Mouse (Mus musculus) kidney, embryonic 15.5 days (tissue): ENCODE data around the gene Olfr1100. TPM values are rescaled to one million over a fixed set of nuclear protein-coding genes. Genes with fewer than 3 reads are reported as not detected.

Experiments
- ATAC-seq: fragments of 200-750 bp; cut with Nextera tagmentation; replicated peaks from 2 replicates; pipeline ENCODE4 v1.8.0; 2017; ENCODE audit warnings: moderate TSS enrichment; ENCODE audit not compliant: low FRiP score
- H3K27ac ChIP-seq: fragments of 300-500 bp; sonication (generic); 2 replicates; pipeline ENCODE4 v1.5.1; 2015; ENCODE audit warnings: mild to moderate bottlenecking, inconsistent platforms
- H3K27me3 ChIP-seq: fragments of 300-500 bp; sonication (generic); 2 replicates; pipeline ENCODE4 v1.6.1; 2015; ENCODE audit warnings: inconsistent platforms
- H3K36me3 ChIP-seq: fragments of 300-500 bp; sonication (generic); 2 replicates; pipeline ENCODE4 v1.6.1; 2015; ENCODE audit warnings: inconsistent platforms
- H3K4me1 ChIP-seq: fragments of 300-500 bp; sonication (generic); 2 replicates; pipeline ENCODE4 v1.6.1; 2015; ENCODE audit warnings: inconsistent platforms
- H3K4me2 ChIP-seq: fragments of 300-500 bp; sonication (generic); 2 replicates; pipeline ENCODE4 v1.6.1; 2015; ENCODE audit warnings: moderate library complexity, mild to moderate bottlenecking, inconsistent platforms
- H3K4me3 ChIP-seq: fragments of 300-500 bp; sonication (generic); replicated peaks from 2 replicates; pipeline ENCODE4 v1.5.1; 2015; ENCODE audit warnings: mild to moderate bottlenecking, inconsistent platforms
- H3K9ac ChIP-seq: fragments of 300-500 bp; sonication (generic); 2 replicates; pipeline ENCODE4 v1.6.1; 2015; ENCODE audit warnings: mild to moderate bottlenecking, inconsistent platforms
- H3K9me3 ChIP-seq: fragments of 300-500 bp; sonication (generic); replicated peaks from 2 replicates; pipeline ENCODE4 v1.6.1; 2016; ENCODE audit warnings: inconsistent platforms
- WGBS: fragments of 180-500 bp; shearing (Covaris S2); methylation state at CpG from one replicate; pipeline ENCODE4 v1.1.7; 2015; ENCODE audit warnings: mixed read lengths; 5-methylcytosine and 5-hydroxymethylcytosine counted together
- polyA plus RNA-seq: library from polyadenylated mRNA; unstranded; fragments of >200 nt; fragmentation: Nextera tagmentation; extraction: Ambion mirVana; gene quantifications from 2 replicates; pipeline ENCODE4 v1.2.1, GENCODE M21; 2015

The Olfr1100 gene
- polyA plus RNA-seq: not detected in 2 replicates

DNA sequence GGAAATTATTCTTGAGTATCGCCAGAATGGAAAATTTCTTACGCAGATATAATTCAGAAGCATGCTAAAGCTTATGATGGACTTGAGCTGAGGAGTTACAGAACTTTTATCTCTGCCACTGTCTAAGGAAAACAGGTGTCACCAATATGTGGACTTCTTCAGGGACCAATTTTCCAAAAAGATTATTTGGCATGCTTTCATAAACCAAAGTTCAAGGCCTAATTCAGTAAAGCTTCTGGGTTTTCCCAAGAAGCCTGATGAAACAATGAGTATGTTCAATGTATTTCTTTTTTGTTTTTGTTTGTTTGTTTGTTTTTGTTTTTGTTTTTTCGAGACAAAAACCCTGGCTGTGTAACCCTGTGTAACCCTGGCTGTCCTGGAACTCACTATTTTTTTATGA, at the start of gene Olfr1100:
TSS of gene Olfr1100 (minus strand) at position 101 of the 400 bp plus-strand sequence.
- Histone ChIP-seq H3K27me3 (no peaks in the 10 kb centered on the region), H3K9ac (no peak within 1 kb of the TSS), H3K4me2 (no peak within 1 kb of the TSS), H3K36me3 (no peaks in the 10 kb centered on the region), H3K9me3 (no peaks in the 10 kb centered on the region), H3K4me3 (no peak within 1 kb of the TSS), H3K4me1 (no peaks in the 10 kb centered on the region), H3K27ac (no peak within 1 kb of the TSS)
- 79% methylated on average over 3 of the region's 3 CpGs for WGBS
- ATAC-seq: no peak

DNA sequence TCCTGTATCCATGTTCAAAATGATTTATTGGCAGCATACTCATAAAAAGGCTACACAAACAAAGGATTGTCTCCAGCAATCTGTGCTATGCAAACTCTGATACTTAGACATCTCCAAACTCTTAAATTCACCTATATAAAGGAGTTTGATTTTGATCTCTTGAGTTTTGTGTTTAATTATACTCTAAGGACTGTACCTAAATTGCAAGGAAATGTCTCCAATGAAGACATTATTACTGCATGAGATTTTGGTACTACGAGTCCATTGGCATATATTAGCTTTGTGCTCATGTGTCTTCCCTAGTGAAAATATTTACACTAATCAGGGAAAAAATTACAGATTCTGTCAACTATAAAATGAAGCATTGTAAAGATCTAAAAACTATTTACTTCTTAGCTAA, 47.2 kb upstream of the Olfr1100 start, which contains the start of gene Olfr1104:
TSS of gene Olfr1104 (minus strand) at position 101 of the 400 bp plus-strand sequence.
- no peaks in the 10 kb centered on the region for H3K4me1 ChIP-seq
- ATAC-seq: no peak
- H3K27me3 ChIP-seq: no peaks in the 10 kb centered on the region
- H3K4me3 ChIP-seq: no peak within 1 kb of the TSS
- H3K9me3 ChIP-seq: no peaks in the 10 kb centered on the region
- no peak within 1 kb of the TSS for H3K27ac ChIP-seq
- no peaks in the 10 kb centered on the region for H3K36me3 ChIP-seq
- no peak within 1 kb of the TSS for H3K4me2 ChIP-seq
- H3K9ac ChIP-seq: no peak within 1 kb of the TSS
- 74% methylated on average over 1 of the region's 1 CpGs for WGBS

DNA sequence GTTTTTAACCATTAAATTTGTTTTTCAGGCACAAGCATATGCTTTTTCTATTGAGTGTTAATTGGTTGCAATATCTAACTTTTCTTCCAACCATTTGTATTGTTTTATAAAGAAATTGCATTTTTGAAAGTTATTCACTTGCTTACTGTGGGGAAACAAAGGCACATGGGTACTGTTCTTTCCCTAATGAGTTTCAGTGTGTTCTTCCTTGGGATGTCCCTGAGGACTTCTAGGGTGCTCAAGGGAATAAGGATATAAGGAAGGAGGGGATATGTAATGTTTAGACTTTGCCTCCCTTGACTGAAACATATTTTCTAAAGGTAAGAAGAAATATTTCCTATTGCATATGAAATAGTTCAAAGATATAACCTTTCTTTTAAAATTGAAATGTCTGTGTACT, 18.3 kb upstream of the Olfr1100 start, which contains the start of gene Olfr1102:
TSS of gene Olfr1102 (plus strand) at position 301 of the 400 bp plus-strand sequence.
- H3K9me3 ChIP-seq: no peaks in the 10 kb centered on the region
- no peak within 1 kb of the TSS for H3K4me2 ChIP-seq
- H3K27ac ChIP-seq: no peak within 1 kb of the TSS
- H3K4me3 ChIP-seq: no peak within 1 kb of the TSS
- H3K36me3 ChIP-seq: no peaks in the 10 kb centered on the region
- H3K9ac ChIP-seq: no peak within 1 kb of the TSS
- no peaks in the 10 kb centered on the region for H3K4me1 ChIP-seq
- H3K27me3 ChIP-seq: no peaks in the 10 kb centered on the region
- no peak for ATAC-seq

DNA sequence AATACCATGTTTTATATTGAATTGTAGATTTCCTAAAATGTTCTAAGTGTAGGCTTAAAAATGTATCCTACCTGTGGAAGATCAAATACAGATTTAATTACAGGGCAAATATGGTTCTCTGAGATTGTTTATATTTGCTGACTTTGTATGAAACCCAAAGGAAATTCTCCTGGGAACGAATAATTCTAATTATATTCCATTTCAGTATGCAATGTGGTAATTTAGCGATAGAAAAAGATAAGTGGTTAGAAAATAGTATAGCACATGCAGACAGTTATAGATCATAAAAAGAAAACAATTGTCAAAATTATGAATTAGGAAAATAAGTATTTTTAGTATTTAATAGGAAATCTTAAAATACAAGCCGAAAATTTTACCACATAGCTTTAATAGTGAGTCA, 11.4 kb upstream of the Olfr1100 start, which contains the start of gene Olfr1101:
TSS of gene Olfr1101 (minus strand) at position 101 of the 400 bp plus-strand sequence.
- no peak within 1 kb of the TSS for H3K9ac ChIP-seq
- H3K9me3 ChIP-seq: no peaks in the 10 kb centered on the region
- no peaks in the 10 kb centered on the region for H3K36me3 ChIP-seq
- H3K4me2 ChIP-seq: no peak within 1 kb of the TSS
- 81% methylated on average over 3 of the region's 3 CpGs for WGBS
- no peak for ATAC-seq
- H3K27ac ChIP-seq: no peak within 1 kb of the TSS
- H3K27me3 ChIP-seq: no peaks in the 10 kb centered on the region
- H3K4me1 ChIP-seq: no peaks in the 10 kb centered on the region
- H3K4me3 ChIP-seq: no peak within 1 kb of the TSS

DNA sequence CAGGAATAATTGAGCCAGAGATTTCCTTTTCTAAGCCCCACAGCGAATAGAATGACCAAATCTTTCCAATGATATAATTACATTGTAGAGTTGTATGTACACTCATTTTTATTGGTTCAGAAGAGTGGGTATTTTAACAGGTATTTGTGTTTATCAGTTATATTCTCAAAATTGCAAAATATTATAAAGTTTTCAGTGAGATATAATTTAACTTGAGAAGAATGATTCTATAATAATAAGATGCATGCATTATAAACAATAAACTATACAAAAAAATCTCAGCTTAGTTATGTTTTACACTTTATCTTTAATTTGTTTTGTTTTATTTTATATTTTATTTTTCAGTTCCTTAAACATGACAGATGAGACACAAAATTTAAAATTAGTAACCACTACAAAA, 19.2 kb downstream of the Olfr1100 start, which contains the start of gene Olfr1099:
TSS of gene Olfr1099 (minus strand) at position 101 of the 400 bp plus-strand sequence.
- Histone ChIP-seq H3K36me3 (no peaks in the 10 kb centered on the region), H3K4me2 (no peak within 1 kb of the TSS), H3K27ac (no peak within 1 kb of the TSS), H3K9me3 (no peaks in the 10 kb centered on the region), H3K27me3 (no peaks in the 10 kb centered on the region), H3K9ac (no peak within 1 kb of the TSS), H3K4me1 (no peaks in the 10 kb centered on the region), H3K4me3 (no peak within 1 kb of the TSS)
- WGBS: 85% methylated on average over 1 of the region's 1 CpGs
- ATAC-seq: no peak

DNA sequence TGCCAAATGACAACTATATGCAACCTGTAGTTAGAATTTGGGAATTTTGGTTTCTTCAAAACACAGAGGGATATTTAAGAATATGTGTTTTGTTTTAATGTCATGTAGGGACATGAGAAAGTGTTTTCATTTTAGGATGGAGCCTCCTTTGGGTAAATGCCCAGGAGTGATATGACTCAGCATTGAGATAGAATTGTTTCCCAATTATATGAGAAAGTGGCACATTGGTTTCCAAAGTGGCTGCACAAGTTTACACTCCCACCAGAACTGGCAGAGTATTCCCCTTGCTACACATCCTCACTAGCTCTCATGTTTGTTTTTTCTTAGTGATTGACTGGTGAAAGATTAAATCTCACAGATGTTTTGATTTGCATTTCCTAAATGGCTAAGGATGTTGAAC, 53.2 kb downstream of the Olfr1100 start:
- Histone ChIP-seq H3K27me3 (no peaks in the 10 kb centered on the region), H3K9me3 (no peaks in the 10 kb centered on the region), H3K4me1 (no peaks in the 10 kb centered on the region), H3K4me3 (no peak overlapping the region), H3K9ac (no peak overlapping the region), H3K27ac (no peak overlapping the region), H3K36me3 (no peaks in the 10 kb centered on the region), H3K4me2 (no peak overlapping the region)
- ATAC-seq: no peak

Other genes with a start within 250 kb of the Olfr1100 start
- gene Olfr1089, start 246.3 kb downstream of the Olfr1100 start, polyA plus RNA-seq: not detected in 2 replicates
- not detected in 2 replicates for gene Olfr1090, start 221.0 kb downstream of the Olfr1100 start, polyA plus RNA-seq
- not detected in 2 replicates for gene Olfr1093, start 197.5 kb downstream of the Olfr1100 start, polyA plus RNA-seq
- not detected in 2 replicates for gene Olfr141, start 169.9 kb downstream of the Olfr1100 start, polyA plus RNA-seq
- gene Olfr1094, start 155.3 kb downstream of the Olfr1100 start, polyA plus RNA-seq: not detected in 2 replicates
- gene Olfr1095, start 128.3 kb downstream of the Olfr1100 start, polyA plus RNA-seq: not detected in 2 replicates
- gene Gm13723, start 105.2 kb downstream of the Olfr1100 start, polyA plus RNA-seq: not detected in 2 replicates
- gene Olfr1097, start 87.7 kb downstream of the Olfr1100 start, polyA plus RNA-seq: not detected in 2 replicates
- gene Olfr1098, start 55.4 kb downstream of the Olfr1100 start, polyA plus RNA-seq: not detected in 2 replicates
- not detected in 2 replicates for gene Olfr1099, start 19.3 kb downstream of the Olfr1100 start, polyA plus RNA-seq
- gene Olfr1101, start 11.3 kb upstream of the Olfr1100 start, polyA plus RNA-seq: not detected in 2 replicates
- not detected in 2 replicates for gene Olfr1102, start 18.4 kb upstream of the Olfr1100 start, polyA plus RNA-seq
- gene Olfr1104, start 47.1 kb upstream of the Olfr1100 start, polyA plus RNA-seq: not detected in 2 replicates
- gene Olfr1105, start 56.6 kb upstream of the Olfr1100 start, polyA plus RNA-seq: not detected in 2 replicates
- not detected in 2 replicates for gene Olfr1106, start 72.3 kb upstream of the Olfr1100 start, polyA plus RNA-seq
- gene Olfr1107, start 95.9 kb upstream of the Olfr1100 start, polyA plus RNA-seq: not detected in 2 replicates
- not detected in 2 replicates for gene Olfr1109, start 116.1 kb upstream of the Olfr1100 start, polyA plus RNA-seq
- gene Olfr259, start 134.6 kb upstream of the Olfr1100 start, polyA plus RNA-seq: not detected in 2 replicates
- gene Olfr1110, start 160.3 kb upstream of the Olfr1100 start, polyA plus RNA-seq: not detected in 2 replicates
- gene Olfr1111, start 172.7 kb upstream of the Olfr1100 start, polyA plus RNA-seq: not detected in 2 replicates
- gene Olfr1112, start 207.8 kb upstream of the Olfr1100 start, polyA plus RNA-seq: not detected in 2 replicates
- not detected in 2 replicates for gene Olfr1113, start 229.0 kb upstream of the Olfr1100 start, polyA plus RNA-seq